ENCODE assay signal across 24 mouse cellular contexts in the genomic region with DNA sequence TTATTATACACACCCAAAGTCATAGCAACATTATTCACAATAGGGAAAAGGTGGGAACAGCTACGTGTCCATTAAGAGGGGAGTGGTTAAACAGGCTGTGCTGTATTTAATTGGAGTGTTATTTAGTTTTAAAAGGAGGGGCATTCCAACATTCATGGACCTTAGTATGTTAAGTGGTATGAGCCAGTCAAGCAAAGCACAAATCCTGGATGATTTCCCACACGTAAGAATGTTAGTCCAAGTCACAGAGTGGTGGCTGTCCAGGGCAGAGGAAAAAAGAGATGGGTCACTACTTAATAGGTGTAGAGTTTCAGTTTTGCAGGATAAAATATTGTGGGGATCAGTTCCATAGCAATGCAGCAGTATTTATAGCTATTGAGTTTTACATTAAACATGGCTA. TPM values are rescaled to one million over a fixed set of nuclear protein-coding genes. Genes with fewer than 3 reads are reported as not detected.
"Had no signal": no experiment of that assay in that cellular context is flagged by ENCODE, and none has a peak within 500 bp of the region (broad histone marks: within the 10 kb centered on the region; RNA-seq: fewer than 3 reads in every experiment).

No protein-coding gene starts in this region.

- DNase-seq: retina, postnatal 1 day; right cerebral cortex, adult 18-20 months; right cerebral cortex, postnatal 14 days; right cerebral cortex, postnatal 25 days; right cerebral cortex, postnatal 4 days; spleen, adult 18-20 months; thymus, adult 18-20 months; thymus, adult 2 months; thymus, postnatal 14 days; thymus, postnatal 25 days; thymus, postnatal 36 days; thymus, postnatal 4 days had no signal

- H3K27me3 ChIP-seq: neural tube, embryonic 13.5 days; neural tube, embryonic 15.5 days; stomach, embryonic 15.5 days had no signal

- H3K27ac ChIP-seq: neural tube, embryonic 13.5 days; neural tube, embryonic 15.5 days; stomach, embryonic 15.5 days; stomach, postnatal 0 days had no signal

- H3K4me1 ChIP-seq: stomach, embryonic 15.5 days had no signal

- H3K4me3 ChIP-seq: neural tube, embryonic 13.5 days; neural tube, embryonic 15.5 days; stomach, embryonic 15.5 days had no signal

- H3K36me3 ChIP-seq: neural tube, embryonic 13.5 days; neural tube, embryonic 15.5 days; stomach, embryonic 15.5 days had no signal

- H3K9me3 ChIP-seq: neural tube, embryonic 13.5 days; neural tube, embryonic 15.5 days; stomach, embryonic 15.5 days had no signal

- H3K9ac ChIP-seq: neural tube, embryonic 13.5 days; neural tube, embryonic 15.5 days; stomach, embryonic 15.5 days had no signal

- H3K4me2 ChIP-seq: neural tube, embryonic 13.5 days; neural tube, embryonic 15.5 days; stomach, embryonic 15.5 days had no signal

RNA-seq across cellular contexts. Expression of a gene that starts 20.0 kb away (rescaled TPM):
- total RNA-seq: neutrophil, adult 5-6 weeks had no signal

RNA-seq across cellular contexts. Expression of a gene that starts 53.5 kb away (rescaled TPM):
- total RNA-seq: neutrophil, adult 5-6 weeks had no signal
- polyA plus RNA-seq: neural tube, embryonic 13.5 days; neural tube, embryonic 14.5 days; neural tube, embryonic 15.5 days; small intestine, adult 2 months; spleen, adult 2 months; stomach, embryonic 14.5 days; stomach, embryonic 15.5 days; stomach, embryonic 16.5 days; stomach, postnatal 0 days; thymus, postnatal 0 days; urinary bladder, adult 2 months had no signal
